Mouse (Mus musculus): ENCODE measurements at regions not wholly inside any gene's neighbourhood (a gene's known extent, or its start where the extent isn't known, plus 50 kb on each side); places are given as distances from the start of the nearest gene placed in this dataset.

- TF ChIP-seq CTCF (IDR thresholded peaks at IDR 0.05; ENCODE audit: low read depth, low read length) (no peak), POLR2A (IDR thresholded peaks at IDR 0.05; ENCODE audit: extremely low read depth, insufficient read depth, low read length) (no peak)
Measured at GRCm38 (mm10) chr8:29544142-29544541, 2096.7 kb downstream of the Poteg start.
